Mouse (Mus musculus) ES-E14 (cell line): Measurements from ENCODE around the gene Ndufaf5.

Experiments
- MAFK ChIP-seq: IDR thresholded peaks from 2 replicates; pipeline ENCODE4 v1.6.1; 2014; ENCODE audit warnings: mild to moderate bottlenecking, low read depth, low read length, inconsistent platforms; ENCODE audit not compliant: insufficient read depth
- ZC3H11A ChIP-seq: IDR thresholded peaks from 2 replicates; pipeline ENCODE4 v1.6.1; 2012; ENCODE audit warnings: low read depth, mild to moderate bottlenecking, inconsistent platforms, low read length, borderline replicate concordance

- TF ChIP-seq MAFK (no peak), ZC3H11A (no peak)
Observed at GRCm38 (mm10) chr2:140202573-140202972, 32.1 kb downstream of the Ndufaf5 start.
